Mouse (Mus musculus): ENCODE measurements around the gene Boc. TPM values are rescaled to one million over a fixed set of nuclear protein-coding genes. Genes with fewer than 3 reads are reported as not detected.

The Boc gene
- polyA plus RNA-seq, 2 experiments: 0.15 to 0.27 TPM

- DNase-seq (ENCODE audit: low read depth in 3 of 3, low spot score in 3 of 3) (no peak), ATAC-seq (ENCODE audit: insufficient read depth) (no peak)
- 66% methylated on average over 10 of the region's 10 CpGs for WGBS (ENCODE audit: insufficient replicate concordance)
Observed at GRCm38 (mm10) chr16:44501783-44502182, 56.9 kb downstream of the Boc start.

GRCm38 (mm10) chr16:44498447-44498846 lies 60.2 kb downstream of the Boc start:
- ATAC-seq (ENCODE audit: insufficient read depth) (no peak), DNase-seq (ENCODE audit: low read depth in 3 of 3, low spot score in 3 of 3) (no peak)
- Histone ChIP-seq H3K27ac (no peak overlapping the region), H3K4me2 (ENCODE audit: low read depth) (no peak overlapping the region), H3K9ac (replicated peaks) (no peak overlapping the region), H3K9me3 (ENCODE audit: control insufficient read depth, low read length) (no peaks in the 10 kb centered on the region), H3K4me3 (ENCODE audit: insufficient read depth in 1 of 2, low read depth in 2 of 2, low read length in 2 of 2) (no peak overlapping the region), H3K27me3 (ENCODE audit: control insufficient read depth, insufficient read depth, low read length) (no peaks in the 10 kb centered on the region), H3K4me1 (replicated peaks; ENCODE audit: control insufficient read depth in 2 of 2, insufficient read depth in 2 of 2, low read length in 1 of 2) (no peaks in the 10 kb centered on the region), H3K36me3 (replicated peaks; ENCODE audit: control insufficient read depth, insufficient read depth, low read depth) (no peaks in the 10 kb centered on the region)
- no peak for TF ChIP-seq EP300 (IDR thresholded peaks at IDR 0.05; ENCODE audit: low read depth)
- TF ChIP-seq CTCF (IDR thresholded peaks at IDR 0.05; ENCODE audit: low read depth): no peak
- WGBS (ENCODE audit: insufficient replicate concordance): 59% methylated on average over 3 of the region's 3 CpGs

More at GRCm38 (mm10) chr16:44501783-44502182, 56.9 kb downstream of the Boc start:
- no peaks in the 10 kb centered on the region for H3K4me1 ChIP-seq (replicated peaks; ENCODE audit: control insufficient read depth in 2 of 2, insufficient read depth in 2 of 2, low read length in 1 of 2)
- H3K27ac ChIP-seq: no peak overlapping the region
- H3K4me3 ChIP-seq (ENCODE audit: insufficient read depth in 1 of 2, low read depth in 2 of 2, low read length in 2 of 2): no peak overlapping the region
- no peaks in the 10 kb centered on the region for H3K27me3 ChIP-seq (ENCODE audit: control insufficient read depth, insufficient read depth, low read length)
- H3K9me3 ChIP-seq (ENCODE audit: control insufficient read depth, low read length): no peaks in the 10 kb centered on the region
- TF ChIP-seq EP300 (IDR thresholded peaks at IDR 0.05; ENCODE audit: low read depth) (no peak), CTCF (IDR thresholded peaks at IDR 0.05; ENCODE audit: low read depth) (no peak)
- H3K9ac ChIP-seq (replicated peaks): no peak overlapping the region
- no peaks in the 10 kb centered on the region for H3K36me3 ChIP-seq (replicated peaks; ENCODE audit: control insufficient read depth, insufficient read depth, low read depth)
- H3K4me2 ChIP-seq (ENCODE audit: low read depth): no peak overlapping the region

GRCm38 (mm10) chr16:44496971-44497464 lies 61.7 kb downstream of the Boc start:
- H3K4me3 ChIP-seq (ENCODE audit: insufficient read depth in 1 of 2, low read depth in 2 of 2, low read length in 2 of 2): no peak overlapping the region

DNA sequence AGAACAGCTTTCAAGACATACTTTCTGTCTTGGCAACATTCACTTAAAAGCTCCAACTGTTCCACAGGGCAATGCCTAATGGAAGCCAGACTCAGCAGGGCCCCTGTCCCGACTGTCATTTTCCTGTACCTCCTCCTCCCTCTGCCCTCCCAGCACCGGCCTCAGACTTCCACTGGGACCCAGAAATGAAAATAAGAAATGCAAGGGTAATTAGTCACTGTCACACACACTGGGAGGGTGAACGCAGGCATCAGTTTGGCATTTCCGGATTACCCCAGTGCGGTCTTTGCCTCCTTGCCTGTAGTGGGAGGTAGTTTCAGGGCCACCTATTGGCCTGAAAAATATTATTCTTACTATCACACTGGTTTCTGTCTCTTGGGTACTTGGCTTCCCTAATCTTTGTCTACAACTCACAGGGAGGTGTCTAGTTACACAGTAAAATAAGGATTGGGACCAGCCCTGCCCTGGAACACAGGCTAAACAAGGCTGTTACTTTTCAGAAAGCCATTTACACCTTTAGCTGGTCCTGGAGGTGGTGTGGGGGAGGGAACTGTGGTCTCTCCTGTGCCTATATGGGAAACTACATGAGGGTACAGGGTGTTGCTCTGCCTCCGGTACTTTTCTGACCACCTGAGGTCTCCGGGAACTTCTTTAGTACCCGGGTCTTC lies 64.1 kb downstream of the Boc start:
- WGBS (ENCODE audit: insufficient replicate concordance): 38% methylated on average over 8 of the region's 8 CpGs
- Histone ChIP-seq H3K4me1 (replicated peaks; ENCODE audit: control insufficient read depth in 2 of 2, insufficient read depth in 2 of 2, low read length in 1 of 2) (no peaks in the 10 kb centered on the region), H3K27ac (no peak overlapping the region), H3K9ac (replicated peaks) (no peak overlapping the region), H3K9me3 (ENCODE audit: control insufficient read depth, low read length) (no peaks in the 10 kb centered on the region), H3K27me3 (ENCODE audit: control insufficient read depth, insufficient read depth, low read length) (no peaks in the 10 kb centered on the region), H3K4me2 (ENCODE audit: low read depth) (no peak overlapping the region), H3K36me3 (replicated peaks; ENCODE audit: control insufficient read depth, insufficient read depth, low read depth) (no peaks in the 10 kb centered on the region), H3K4me3 (ENCODE audit: insufficient read depth in 1 of 2, low read depth in 2 of 2, low read length in 2 of 2) (no peak overlapping the region)
- ATAC-seq (ENCODE audit: insufficient read depth) (no peak), DNase-seq (ENCODE audit: low read depth in 3 of 3, low spot score in 3 of 3) (no peak)
- TF ChIP-seq CTCF (IDR thresholded peaks at IDR 0.05; ENCODE audit: low read depth) (no peak), EP300 (IDR thresholded peaks at IDR 0.05; ENCODE audit: low read depth) (no peak)

More at GRCm38 (mm10) chr16:44496971-44497464, 61.7 kb downstream of the Boc start:
- no peak overlapping the region for H3K4me2 ChIP-seq (ENCODE audit: low read depth)
- ATAC-seq (ENCODE audit: insufficient read depth): no peak
- TF ChIP-seq EP300 (IDR thresholded peaks at IDR 0.05; ENCODE audit: low read depth) (no peak), CTCF (IDR thresholded peaks at IDR 0.05; ENCODE audit: low read depth) (no peak)
- DNase-seq (ENCODE audit: low read depth in 3 of 3, low spot score in 3 of 3): no peak
- H3K36me3 ChIP-seq (replicated peaks; ENCODE audit: control insufficient read depth, insufficient read depth, low read depth): no peaks in the 10 kb centered on the region
- 35% methylated on average over 15 of the region's 15 CpGs for WGBS (ENCODE audit: insufficient replicate concordance)
- no peaks in the 10 kb centered on the region for H3K27me3 ChIP-seq (ENCODE audit: control insufficient read depth, insufficient read depth, low read length)
- H3K9me3 ChIP-seq (ENCODE audit: control insufficient read depth, low read length): no peaks in the 10 kb centered on the region
- H3K9ac ChIP-seq (replicated peaks): no peak overlapping the region
- H3K27ac ChIP-seq: no peak overlapping the region
- H3K4me1 ChIP-seq (replicated peaks; ENCODE audit: control insufficient read depth in 2 of 2, insufficient read depth in 2 of 2, low read length in 1 of 2): no peaks in the 10 kb centered on the region

- Histone ChIP-seq H3K36me3 (replicated peaks; ENCODE audit: control insufficient read depth, insufficient read depth, low read depth) (no peaks in the 10 kb centered on the region), H3K4me2 (ENCODE audit: low read depth) (no peak overlapping the region), H3K9ac (replicated peaks) (no peak overlapping the region), H3K9me3 (ENCODE audit: control insufficient read depth, low read length) (no peaks in the 10 kb centered on the region), H3K27ac (no peak overlapping the region), H3K4me1 (replicated peaks; ENCODE audit: control insufficient read depth in 2 of 2, insufficient read depth in 2 of 2, low read length in 1 of 2) (no peaks in the 10 kb centered on the region), H3K4me3 (ENCODE audit: insufficient read depth in 1 of 2, low read depth in 2 of 2, low read length in 2 of 2) (no peak overlapping the region), H3K27me3 (ENCODE audit: control insufficient read depth, insufficient read depth, low read length) (no peaks in the 10 kb centered on the region)
- TF ChIP-seq EP300 (IDR thresholded peaks at IDR 0.05; ENCODE audit: low read depth): no peak
- no peak for TF ChIP-seq CTCF (IDR thresholded peaks at IDR 0.05; ENCODE audit: low read depth)
- no peak for DNase-seq (ENCODE audit: low read depth in 3 of 3, low spot score in 3 of 3)
- no peak for ATAC-seq (ENCODE audit: insufficient read depth)
- 48% methylated on average over 6 of the region's 6 CpGs for WGBS (ENCODE audit: insufficient replicate concordance)
Observed at GRCm38 (mm10) chr16:44493868-44494267, 64.8 kb downstream of the Boc start.
